Mouse (Mus musculus): Measurements from ENCODE around the gene Snn.

DNA sequence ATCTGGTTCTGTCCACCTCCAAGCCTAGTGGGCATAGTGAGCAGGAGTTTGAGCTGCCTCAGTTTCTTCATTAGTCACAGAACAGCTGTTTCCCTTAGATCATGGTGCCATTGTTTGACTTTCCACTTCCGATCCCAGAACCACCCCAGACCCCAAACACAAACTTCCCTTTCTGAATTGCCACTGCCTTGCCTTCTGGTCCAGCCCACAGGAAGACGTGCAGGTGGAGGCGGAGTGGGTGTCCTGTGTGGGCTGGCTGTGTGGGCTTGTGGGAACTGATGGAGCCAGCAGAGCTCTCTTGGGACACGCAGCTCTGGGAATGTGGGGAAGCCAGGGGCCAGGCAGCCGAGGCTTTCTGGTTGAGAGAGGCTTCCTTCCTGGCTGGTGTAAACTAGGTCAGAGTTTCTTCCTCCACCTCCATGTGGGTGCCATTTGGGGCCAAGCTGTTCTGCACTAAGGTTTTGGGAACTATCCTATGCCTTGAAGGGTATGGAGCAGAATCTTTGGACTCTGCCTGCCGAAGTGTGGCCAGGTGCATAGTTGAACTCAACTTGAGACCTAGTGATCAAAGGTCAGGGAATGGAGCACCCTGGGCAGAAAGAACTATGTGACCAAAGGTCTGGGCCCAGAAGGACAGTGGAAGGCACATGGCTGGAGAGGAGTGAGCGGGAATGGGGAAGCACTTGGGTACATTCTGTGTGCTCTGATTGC, 9.1 kb downstream of the Snn start:
- TF ChIP-seq TCF12 (IDR thresholded peaks at IDR 0.05; ENCODE audit: low read depth, low read length) (no peak), POLR2A (IDR thresholded peaks at IDR 0.05; ENCODE audit: control insufficient read depth in 1 of 2, insufficient read depth in 1 of 2, low read depth in 1 of 2, low read length in 2 of 2, poor library complexity in 1 of 2) (no peak), CTCF (IDR thresholded peaks at IDR 0.05 in 2 of 3, conservative IDR thresholded peaks at IDR 0.05 in 1 of 3; ENCODE audit: control insufficient read depth in 1 of 3, insufficient read depth in 1 of 3, low read depth in 2 of 3, low read length in 3 of 3, poor library complexity in 1 of 3, severe bottlenecking in 1 of 3) (no peak), MAX (IDR thresholded peaks at IDR 0.05; ENCODE audit: low read length) (no peak), MYB (IDR thresholded peaks at IDR 0.05; ENCODE audit: low read depth, low read length) (no peak), HCFC1 (IDR thresholded peaks at IDR 0.05; ENCODE audit: low read depth, low read length) (no peak), EP300 (IDR thresholded peaks at IDR 0.05; ENCODE audit: low read depth in 1 of 2, low read length in 2 of 2) (no peak), GATA1 (IDR thresholded peaks at IDR 0.05; ENCODE audit: low read depth, low read length) (no peak), GABPA (IDR thresholded peaks at IDR 0.05; ENCODE audit: low read depth, low read length) (no peak), TAL1 (IDR thresholded peaks at IDR 0.05; ENCODE audit: low read length) (no peak)
